26 mouse cellular contexts compared by ENCODE assay signal in genomic region chr11:100552842-100553241, GRCm38 (mm10). TPM values are rescaled to one million over a fixed set of nuclear protein-coding genes. Genes with fewer than 3 reads are reported as not detected.
DNase-seq lines count a peak whose midpoint lies in the region; ATAC-seq lines count a peak whose summit lies in the region.
"Had no signal": no experiment of that assay in that cellular context is flagged by ENCODE, and none has a peak within 500 bp of the region (broad histone marks: within the 10 kb centered on the region; RNA-seq: fewer than 3 reads in every experiment).

No protein-coding gene starts in this region.

- 86% methylated on average over 4 of the region's 4 CpGs for WGBS in kidney, embryonic 15.5 days

- H3K36me3 ChIP-seq in kidney, embryonic 15.5 days, result no peaks in the 10 kb centered on the region
- H3K36me3 ChIP-seq: embryonic facial prominence, embryonic 13.5 days; forebrain, embryonic 12.5 days; G1E; hindbrain, embryonic 10.5 days; intestine, embryonic 15.5 days; limb, embryonic 13.5 days had no signal

- ATAC-seq in kidney, embryonic 15.5 days (replicated peaks; ENCODE audit: low FRiP score), result no peak
- ATAC-seq: hindbrain, embryonic 16.5 days; intestine, embryonic 15.5 days had no signal

- peaks cover 4% of the 10 kb centered on the region for H3K4me1 ChIP-seq in kidney, embryonic 15.5 days
- H3K4me1 ChIP-seq: embryonic facial prominence, embryonic 13.5 days; intestine, embryonic 15.5 days; limb, embryonic 13.5 days had no signal

- no peak overlapping the region for H3K4me3 ChIP-seq in kidney, embryonic 15.5 days (replicated peaks)
- H3K4me3 ChIP-seq: embryonic facial prominence, embryonic 13.5 days; erythroblast, embryonic 14.5 days; forebrain, embryonic 12.5 days; gastrocnemius, adult 2 months; hindbrain, embryonic 10.5 days; intestine, embryonic 15.5 days; limb, embryonic 13.5 days had no signal

- no peak overlapping the region for H3K27ac ChIP-seq in kidney, embryonic 15.5 days
- H3K27ac ChIP-seq: embryonic facial prominence, embryonic 13.5 days; forebrain, embryonic 12.5 days; gastrocnemius, adult 2 months; hindbrain, embryonic 10.5 days; intestine, embryonic 15.5 days; limb, embryonic 13.5 days; liver, embryonic 14.5 days; macrophage had no signal

- no peaks in the 10 kb centered on the region for H3K9me3 ChIP-seq in kidney, embryonic 15.5 days (replicated peaks)
- H3K9me3 ChIP-seq: embryonic facial prominence, embryonic 13.5 days; forebrain, embryonic 12.5 days; G1E; hindbrain, embryonic 10.5 days; intestine, embryonic 15.5 days; limb, embryonic 13.5 days had no signal

- no peaks in the 10 kb centered on the region for H3K27me3 ChIP-seq in kidney, embryonic 15.5 days
- H3K27me3 ChIP-seq: embryonic facial prominence, embryonic 13.5 days; intestine, embryonic 15.5 days; limb, embryonic 13.5 days had no signal

- no peak overlapping the region for H3K9ac ChIP-seq in kidney, embryonic 15.5 days
- H3K9ac ChIP-seq: embryonic facial prominence, embryonic 13.5 days; forebrain, embryonic 12.5 days; intestine, embryonic 15.5 days; limb, embryonic 13.5 days; liver, embryonic 14.5 days had no signal

- no peak overlapping the region for H3K4me2 ChIP-seq in kidney, embryonic 15.5 days
- H3K4me2 ChIP-seq: embryonic facial prominence, embryonic 13.5 days; forebrain, embryonic 12.5 days; heart, embryonic 11.5 days; intestine, embryonic 15.5 days; limb, embryonic 13.5 days had no signal

- peak; percentile 70 for DNase-seq in adrenal gland, postnatal 14 days
- no peak for DNase-seq in adrenal gland, adult 18-20 months (ENCODE audit: low spot score in 2 of 2)
- DNase-seq in 3134 (ENCODE audit: extremely low read depth, insufficient read length, low spot score), result peak; percentile 35
- DNase-seq in adrenal gland, postnatal 25 days, result peak; percentile 43
- DNase-seq in lung, postnatal 14 days, result peak; percentile 51
- DNase-seq in natural killer cell, adult 2 months (ENCODE audit: low spot score in 2 of 2), result no peak
- DNase-seq: cerebellum, adult 2 months; cerebellum, postnatal 36 days; embryo, embryonic 11 days; gastrocnemius, adult 2 months; kidney, adult 9 months; kidney, postnatal 36 days; right cerebral cortex, postnatal 25 days had no signal

RNA-seq across cellular contexts. Expression of gene Ttc25, which starts 7.4 kb away (rescaled TPM):
- total RNA-seq in adrenal gland, postnatal 14 days (2021), result 1.3 TPM in 2 replicates
- 10 to 100 TPM in 1 of 2 experiments, 1 to 10 TPM in 1; 8.8 to 18.8 TPM for total RNA-seq in adrenal gland, adult 18-20 months (2021)
- 4.1 and 5.5 TPM in 2 replicates for total RNA-seq in adrenal gland, postnatal 25 days (2021)
- 0.99 and 1.1 TPM in 2 replicates for polyA plus RNA-seq in kidney, embryonic 15.5 days (2015; fragmentation: Nextera tagmentation; extraction: Ambion mirVana)
- total RNA-seq: monocyte, adult 5-6 weeks had no signal
- polyA plus RNA-seq: erythroblast, embryonic 14.5 days had no signal

RNA-seq across cellular contexts. Expression of gene Cnp, which starts 21.9 kb away (rescaled TPM):
- total RNA-seq in adrenal gland, postnatal 14 days (2021), result 35.5 and 38.4 TPM in 2 replicates
- total RNA-seq in adrenal gland, adult 18-20 months (2021), result 10 to 100 TPM; 33.2 to 40.6 TPM
- 35.4 and 57.8 TPM in 2 replicates for total RNA-seq in adrenal gland, postnatal 25 days (2021)
- polyA plus RNA-seq in kidney, embryonic 15.5 days (2015; fragmentation: Nextera tagmentation; extraction: Ambion mirVana), result 25.3 and 29.6 TPM in 2 replicates

RNA-seq across cellular contexts. Expression of gene Acly, which starts 25.0 kb away (rescaled TPM):
- total RNA-seq in adrenal gland, postnatal 14 days (2021), result 805 and 809 TPM in 2 replicates
- total RNA-seq in adrenal gland, adult 18-20 months (2021), result 1,000 to 10,000 TPM; 1,875 to 2,782 TPM
- total RNA-seq in adrenal gland, postnatal 25 days (2021), result 1,778 and 1,859 TPM in 2 replicates
- polyA plus RNA-seq in kidney, embryonic 15.5 days (2015; fragmentation: Nextera tagmentation; extraction: Ambion mirVana), result 151 and 175 TPM in 2 replicates

Comparison
In these comparisons a context has a peak if more than half of its experiments do, and no peak if none do; other contexts are left out.
1. DNase-seq: peak in adrenal gland, postnatal 14 days (single experiment), 3134 (single experiment), adrenal gland, postnatal 25 days (single experiment) and lung, postnatal 14 days (single experiment); none in adrenal gland, adult 18-20 months (0 of 2) and natural killer cell, adult 2 months (0 of 2).